Mouse (Mus musculus) forebrain, embryonic 16.5 days (tissue): ENCODE data around the gene Mto1. TPM values are rescaled to one million over a fixed set of nuclear protein-coding genes. Genes with fewer than 3 reads are reported as not detected.

Experiments
- ATAC-seq: fragments of 200-750 bp; cut with Nextera tagmentation; 2 replicates; pipeline ENCODE4 v1.8.0; 2017; ENCODE audit warnings: mild to moderate bottlenecking, moderate library complexity
- H3K27ac ChIP-seq: fragments of 300-500 bp; sonication (generic); 2 replicates; pipeline ENCODE4 v1.5.1; 2014; ENCODE audit warnings: low read length, control low read depth
- H3K27me3 ChIP-seq: fragments of 300-500 bp; sonication (generic); replicated peaks from 2 replicates; pipeline ENCODE4 v1.6.1; 2014; ENCODE audit warnings: low read length; ENCODE audit not compliant: control insufficient read depth, insufficient read depth
- H3K36me3 ChIP-seq: fragments of 300-500 bp; sonication (generic); 2 replicates; pipeline ENCODE4 v1.6.1; 2014; ENCODE audit not compliant: control insufficient read depth, insufficient read depth
- H3K4me1 ChIP-seq: fragments of 300-500 bp; sonication (generic); replicated peaks from 2 replicates; pipeline ENCODE4 v1.6.1; 2014; ENCODE audit warnings: low read length; ENCODE audit not compliant: control insufficient read depth, insufficient read depth
- H3K4me2 ChIP-seq: fragments of 300-500 bp; sonication (generic); 2 replicates; pipeline ENCODE4 v1.6.1; 2014; ENCODE audit warnings: mild to moderate bottlenecking, low read length, control low read depth
- H3K4me3 ChIP-seq: fragments of 300-500 bp; sonication (generic); replicated peaks from 2 replicates; pipeline ENCODE4 v1.5.1; 2014; ENCODE audit warnings: mild to moderate bottlenecking, low read length, control low read depth
- H3K9ac ChIP-seq: fragments of 300-500 bp; sonication (generic); replicated peaks from 2 replicates; pipeline ENCODE4 v1.6.1; 2014; ENCODE audit warnings: low read depth, low read length, control low read depth
- H3K9me3 ChIP-seq: fragments of 300-500 bp; sonication (generic); 2 replicates; pipeline ENCODE4 v1.6.1; 2016; ENCODE audit warnings: low read length; ENCODE audit not compliant: control insufficient read depth
- WGBS: fragments of 180-500 bp; shearing (Covaris S2); extraction: QIAGEN DNeasy Blood & Tissue Kit; methylation state at CpG from one replicate; pipeline ENCODE4 v1.1.7; 2014; 5-methylcytosine and 5-hydroxymethylcytosine counted together
- microRNA-seq: library from miRNA; unstranded; fragments of <30 nt; microRNA quantifications from one replicate; pipeline ENCODE4, GENCODE M21; 2017
- polyA plus RNA-seq: library from polyadenylated mRNA; unstranded; fragments of >200 nt; fragmentation: Nextera tagmentation; extraction: Ambion mirVana; gene quantifications from 2 replicates; pipeline ENCODE4 v1.2.1, GENCODE M21; 2015

Mto1 gene
- polyA plus RNA-seq, 1 experiment from 2014 or later = 30.7 TPM

DNA sequence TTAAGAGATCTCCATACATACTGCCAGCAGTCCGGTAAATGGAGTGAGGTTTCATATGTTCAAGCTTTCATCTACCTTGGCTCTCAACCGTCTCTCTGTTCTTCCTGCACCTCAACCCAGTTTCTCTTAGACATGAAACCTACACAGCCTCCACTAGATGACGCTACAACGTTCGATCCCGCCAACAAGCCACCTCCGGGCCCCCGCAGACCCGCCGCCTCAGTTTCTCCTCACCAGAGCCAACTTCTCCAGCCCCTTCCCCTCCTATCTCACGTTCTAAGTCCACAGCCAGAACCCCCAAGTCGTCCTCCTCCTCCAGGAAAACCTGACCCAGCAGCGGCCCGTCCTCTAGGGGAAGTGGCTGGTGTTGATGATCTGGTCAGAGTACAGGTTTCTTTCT lies 73.7 kb downstream of the Mto1 start:
- WGBS = 30% methylated on average over 14 of the region's 14 CpGs

More for the DNA sequence above, 73.7 kb downstream of the Mto1 start:
- H3K27ac ChIP-seq = peak overlapping the region; percentile 68; the same call in 1 of the 2 replicates
- no peaks in the 10 kb centered on the region for H3K27me3 ChIP-seq
- H3K4me1 ChIP-seq = peaks cover 17% of the 10 kb centered on the region
- peak overlapping the region; percentile 71 for H3K9ac ChIP-seq
- H3K4me3 ChIP-seq = peak overlapping the region; percentile 56
- H3K4me2 ChIP-seq = peak overlapping the region; percentile 97
- H3K36me3 ChIP-seq = no peaks in the 10 kb centered on the region
- 0 out of 2 replicates have a peak, but pooled peaks have one; percentile 1 for ATAC-seq
- H3K9me3 ChIP-seq = no peaks in the 10 kb centered on the region

Small RNA genes within 50 kb of the gene (microRNA-seq; reads per million reads assigned to microRNA genes)
- gene Gm26377 = not detected

Other genes starting within 250 kb of the Mto1 start
- gene Gsta1, start 217.6 kb upstream of the Mto1 start, polyA plus RNA-seq = not detected in 2 replicates
- not detected in 2 replicates for gene Gm3776, start 191.1 kb upstream of the Mto1 start, polyA plus RNA-seq
- gene Gm10639, start 158.3 kb upstream of the Mto1 start, polyA plus RNA-seq = not detected in 2 replicates
- gene Omt2a, start 133.4 kb upstream of the Mto1 start, polyA plus RNA-seq = not detected in 2 replicates
- not detected in 2 replicates for gene Omt2b, start 120.6 kb upstream of the Mto1 start, polyA plus RNA-seq
- not detected in 2 replicates for gene Gsta2, start 92.4 kb upstream of the Mto1 start, polyA plus RNA-seq
- gene Dppa5a, start 80.0 kb upstream of the Mto1 start, polyA plus RNA-seq = 1.9 and 3.8 TPM in 2 replicates
- gene Ooep, start 69.5 kb upstream of the Mto1 start, polyA plus RNA-seq = 2.4 and 4.0 TPM in 2 replicates
- gene Ddx43, start 52.4 kb upstream of the Mto1 start, polyA plus RNA-seq = 0.25 and 0.30 TPM in 2 replicates
- gene Cgas, start 5.0 kb upstream of the Mto1 start, polyA plus RNA-seq = 0.54 and 0.84 TPM in 2 replicates
- 1.0 and 1.3 TPM in 2 replicates for gene Gm17324, start 578 bp downstream of the Mto1 start, polyA plus RNA-seq
- 3,742 and 4,125 TPM in 2 replicates for gene Eef1a1, start 40.9 kb downstream of the Mto1 start, polyA plus RNA-seq
- gene Slc17a5, start 139.8 kb downstream of the Mto1 start, polyA plus RNA-seq = 16.6 and 18.2 TPM in 2 replicates
- 1.1 and 1.5 TPM in 2 replicates for gene Cd109, start 167.3 kb downstream of the Mto1 start, polyA plus RNA-seq